Mouse (Mus musculus) erythroid progenitor cell, adult 5-6 weeks (primary cell): ENCODE results near the gene Thoc3. TPM values are rescaled to one million over a fixed set of nuclear protein-coding genes. Genes with fewer than 3 reads are reported as not detected.

Experiments
- total RNA-seq, 2 experiments: library from RNA; stranded (forward) in 1 of 2; stranded (reverse) in 1 of 2; fragments of 150-400 nt in 1 of 2; fragments of 186-747, 209-891 nt in 1 of 2; gene quantifications; 2 replicates each; pipeline versions ENCODE4 v1.2.3 to v1.2.4; 2015 to 2017; ENCODE audit warnings: low replicate concordance in 2 of 2

Gene Thoc3
- total RNA-seq, 2 experiments from 2014 or later: 4.2 to 10.2 TPM

Other genes starting within 250 kb of the Thoc3 start
- 2.9 and 5.4 TPM in 2 replicates for gene Cplx2, start 97.5 kb downstream of the Thoc3 start, total RNA-seq (2015; ENCODE audit: low replicate concordance)
- 2.1 and 2.2 TPM in 2 replicates for gene Cplx2, start 97.5 kb downstream of the Thoc3 start, total RNA-seq (2017; ENCODE audit: low replicate concordance)
- 4.3 and 15.1 TPM in 2 replicates for gene Simc1, start 34.9 kb upstream of the Thoc3 start, total RNA-seq (2015; ENCODE audit: low replicate concordance)
- gene Simc1, start 34.9 kb upstream of the Thoc3 start, total RNA-seq (2017; ENCODE audit: low replicate concordance): 2.3 and 8.8 TPM in 2 replicates
- gene 4833439L19Rik, start 96.6 kb upstream of the Thoc3 start, total RNA-seq (2015; ENCODE audit: low replicate concordance): 37.3 and 55.1 TPM in 2 replicates
- 23.8 and 33.6 TPM in 2 replicates for gene 4833439L19Rik, start 96.6 kb upstream of the Thoc3 start, total RNA-seq (2017; ENCODE audit: low replicate concordance)
- gene Arl10, start 106.2 kb upstream of the Thoc3 start, total RNA-seq (2015; ENCODE audit: low replicate concordance): 1.1 TPM in 1 of 2 replicates, not detected in the other
- not detected in 2 replicates for gene Arl10, start 106.2 kb upstream of the Thoc3 start, total RNA-seq (2017; ENCODE audit: low replicate concordance)
- 6.5 and 17.2 TPM in 2 replicates for gene Nop16, start 121.2 kb upstream of the Thoc3 start, total RNA-seq (2015; ENCODE audit: low replicate concordance)
- 5.4 and 14.8 TPM in 2 replicates for gene Nop16, start 121.2 kb upstream of the Thoc3 start, total RNA-seq (2017; ENCODE audit: low replicate concordance)
- gene Higd2a, start 121.4 kb upstream of the Thoc3 start, total RNA-seq (2015; ENCODE audit: low replicate concordance): 36.0 and 53.0 TPM in 2 replicates
- 9.2 and 19.0 TPM in 2 replicates for gene Higd2a, start 121.4 kb upstream of the Thoc3 start, total RNA-seq (2017; ENCODE audit: low replicate concordance)
- 2.2 and 5.9 TPM in 2 replicates for gene Cltb, start 142.5 kb upstream of the Thoc3 start, total RNA-seq (2015; ENCODE audit: low replicate concordance)
- 5.0 and 7.8 TPM in 2 replicates for gene Cltb, start 142.5 kb upstream of the Thoc3 start, total RNA-seq (2017; ENCODE audit: low replicate concordance)
- 30.2 and 37.5 TPM in 2 replicates for gene Faf2, start 152.9 kb upstream of the Thoc3 start, total RNA-seq (2015; ENCODE audit: low replicate concordance)
- 27.1 and 41.9 TPM in 2 replicates for gene Faf2, start 152.9 kb upstream of the Thoc3 start, total RNA-seq (2017; ENCODE audit: low replicate concordance)
- gene Rnf44, start 225.1 kb upstream of the Thoc3 start, total RNA-seq (2015; ENCODE audit: low replicate concordance): 80.9 and 107 TPM in 2 replicates
- gene Rnf44, start 225.1 kb upstream of the Thoc3 start, total RNA-seq (2017; ENCODE audit: low replicate concordance): 17.1 and 62.3 TPM in 2 replicates
- gene Cdhr2, start 232.6 kb upstream of the Thoc3 start, total RNA-seq (2015; ENCODE audit: low replicate concordance): not detected in 2 replicates
- gene Cdhr2, start 232.6 kb upstream of the Thoc3 start, total RNA-seq (2017; ENCODE audit: low replicate concordance): not detected in 2 replicates